Mouse (Mus musculus): ENCODE results near the gene Timm8a1.
A peak's percentile ranks its signal among the peaks of the same experiment; 100 is the strongest.

Timm8a1 gene

DNA sequence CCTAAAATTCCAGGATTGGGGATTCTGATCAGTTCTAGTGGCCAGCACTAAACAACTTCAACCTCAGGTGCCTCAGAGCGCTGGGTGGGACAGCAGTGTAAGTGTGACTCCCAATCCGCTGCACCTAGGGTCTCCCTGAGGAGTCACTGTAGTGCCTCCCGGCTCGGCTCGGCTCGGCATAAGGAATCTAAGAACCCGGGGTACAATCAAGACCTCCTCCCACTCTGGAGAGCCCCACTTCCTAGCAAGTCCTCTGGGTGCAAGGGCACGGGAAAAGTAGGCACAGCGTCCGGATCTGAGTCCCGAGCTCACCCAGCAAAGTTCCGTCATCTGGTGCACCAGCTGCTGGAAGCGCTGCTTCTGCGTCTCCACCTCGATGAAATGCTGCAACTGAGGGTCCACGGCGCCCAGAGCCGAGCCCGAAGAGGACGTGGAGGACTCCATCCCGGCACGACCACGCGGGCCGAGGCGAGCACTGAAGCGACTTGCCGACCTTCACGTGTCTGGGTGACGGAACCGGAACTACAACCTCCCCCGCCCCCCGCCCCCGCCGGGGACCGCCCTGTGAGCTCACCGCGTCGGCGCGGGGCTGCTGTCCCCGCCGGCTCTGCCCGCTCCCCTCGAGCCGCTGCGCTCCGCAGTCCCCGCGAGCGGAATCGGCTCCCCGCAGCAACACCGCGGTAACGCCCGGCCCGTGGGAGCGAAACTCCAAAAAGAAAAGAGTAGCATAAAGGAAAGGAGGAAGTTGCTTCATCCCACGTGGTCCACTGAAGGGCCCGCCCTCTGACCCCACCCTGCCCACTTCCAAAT is at the start of gene Timm8a1:
TSS of gene Timm8a1 (minus strand) at position 721 of the 810 bp plus-strand sequence.
- DNase-seq (ENCODE audit: extremely low read depth, insufficient read length, low spot score), result peak; percentile 85

DNA sequence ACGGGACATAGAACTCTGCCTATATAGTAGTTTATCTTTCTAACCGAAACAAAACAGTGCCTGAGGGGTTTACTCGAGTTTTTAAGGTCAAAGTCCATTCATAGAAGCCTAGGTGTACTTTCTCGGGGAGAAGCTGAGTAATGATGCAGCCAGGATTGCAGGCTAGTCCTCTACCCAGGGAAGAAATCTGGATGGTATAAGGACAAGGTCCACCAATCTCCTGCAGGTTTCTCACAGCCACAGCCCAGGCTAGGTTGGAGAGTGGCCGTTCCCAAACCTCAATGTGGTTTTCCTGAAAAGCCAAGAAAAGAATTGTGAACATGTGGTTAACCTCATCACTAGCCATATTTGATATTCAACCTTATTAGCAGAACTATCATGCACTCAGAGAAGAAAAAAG is 48.2 kb upstream of the Timm8a1 start:
- no peak for DNase-seq (ENCODE audit: extremely low read depth, insufficient read length, low spot score)

DNA sequence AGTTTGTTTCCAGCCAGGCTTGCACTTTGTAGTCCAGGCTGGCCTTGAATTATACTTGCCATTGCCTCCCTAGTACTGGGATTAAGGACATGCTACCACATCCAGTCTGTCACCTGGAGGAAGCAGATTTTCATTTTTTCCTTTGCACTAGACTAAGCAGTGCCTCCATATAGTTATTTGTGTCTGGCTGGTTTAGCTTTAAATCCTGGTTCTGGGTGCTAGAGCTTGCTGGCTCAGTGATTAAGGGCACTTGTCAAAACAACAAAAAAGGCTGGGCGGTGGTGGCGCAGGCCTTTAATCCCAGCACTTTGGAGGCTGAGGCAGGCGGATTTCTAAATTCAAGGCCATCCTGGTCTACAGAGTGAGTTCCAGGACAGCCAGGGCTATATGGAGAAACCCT is 47.3 kb upstream of the Timm8a1 start:
- DNase-seq (ENCODE audit: extremely low read depth, insufficient read length, low spot score), result no peak

DNA sequence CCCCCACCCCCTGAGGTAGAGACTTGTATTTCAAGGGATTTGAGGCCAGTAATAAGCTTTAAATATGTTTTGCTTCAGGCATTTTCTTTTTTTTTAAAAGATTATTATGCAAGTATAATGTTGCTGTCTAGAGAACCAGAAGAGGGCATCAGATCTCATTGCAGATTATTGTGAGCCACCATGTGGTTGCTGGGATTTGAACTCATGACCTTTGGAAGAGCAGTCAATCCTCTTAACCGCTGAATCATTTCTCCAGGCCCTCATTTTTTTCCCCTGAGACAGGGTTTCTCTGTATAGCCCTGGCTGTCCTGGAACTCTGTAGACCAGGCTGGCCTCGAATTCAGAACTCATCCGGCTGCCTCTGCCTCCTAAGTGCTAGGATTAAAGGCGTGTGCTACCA is 46.6 kb upstream of the Timm8a1 start:
- DNase-seq (ENCODE audit: extremely low read depth, insufficient read length, low spot score), result no peak

DNA sequence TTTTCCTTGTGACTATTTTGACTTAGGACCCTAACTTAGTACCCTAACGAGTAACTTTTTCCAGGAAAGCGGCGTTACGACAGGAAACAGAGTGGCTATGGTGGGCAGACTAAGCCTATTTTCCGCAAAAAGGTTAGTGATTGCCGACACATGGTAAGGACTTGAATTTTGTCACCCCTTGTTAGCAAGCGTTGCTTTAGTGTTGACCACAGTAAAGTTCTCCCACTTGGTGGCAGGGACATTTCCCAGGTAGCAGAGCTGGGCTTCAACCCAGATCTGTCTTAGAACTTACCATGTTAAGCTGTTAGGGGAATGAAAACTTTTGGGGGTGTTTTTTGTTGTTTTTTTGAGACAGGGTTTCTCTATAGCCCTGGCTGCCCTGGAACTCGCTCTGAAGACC is 44.8 kb upstream of the Timm8a1 start:
- DNase-seq (ENCODE audit: extremely low read depth, insufficient read length, low spot score), result no peak

DNA sequence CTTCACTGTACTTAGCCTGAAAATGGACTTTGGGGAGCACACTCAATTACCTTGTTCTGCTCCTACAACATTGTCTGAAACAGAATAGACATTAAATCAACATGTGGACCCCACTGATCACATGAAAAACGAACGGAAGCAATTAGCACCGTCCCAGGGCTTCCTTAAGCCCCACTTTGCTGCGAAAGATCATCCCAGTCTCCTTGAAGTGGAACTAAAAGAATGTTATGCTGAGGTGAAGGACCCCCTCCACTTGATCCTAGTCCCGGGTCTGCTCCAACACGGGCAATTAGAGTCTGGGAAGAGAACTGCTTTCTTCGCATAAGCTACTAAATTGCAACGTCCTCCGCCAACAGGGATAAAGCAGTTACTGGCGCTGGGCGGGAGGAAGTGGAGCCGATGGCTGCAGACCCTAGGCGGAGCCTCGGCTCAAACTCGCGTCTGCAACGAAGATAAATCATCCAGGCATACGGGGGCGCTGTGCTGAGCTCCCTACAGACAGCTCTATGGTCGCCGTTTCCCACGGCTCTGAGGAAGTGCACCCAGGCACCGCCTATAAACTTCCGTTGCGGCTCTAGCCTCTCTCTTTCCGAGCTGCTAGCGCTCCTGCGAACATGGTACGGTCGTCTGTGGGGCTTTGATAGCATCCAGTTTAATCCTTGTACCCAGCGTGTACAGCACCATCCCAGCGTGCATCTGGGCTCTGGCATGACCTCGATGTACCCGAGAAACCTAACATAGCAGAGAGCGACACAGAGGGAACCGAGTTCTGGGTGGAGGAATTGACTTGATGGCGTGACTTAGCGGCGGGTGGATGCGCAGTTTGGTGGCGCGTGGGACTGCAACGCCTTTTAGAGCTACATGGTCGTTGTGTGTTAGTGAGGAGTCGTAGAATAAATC is 43.7 kb upstream of the Timm8a1 start, which contains the start of gene Rpl36a:
TSS of gene Rpl36a (plus strand) at position 552 of the 900 bp plus-strand sequence.
- DNase-seq (ENCODE audit: extremely low read depth, insufficient read length, low spot score), result peak; percentile 81

DNA sequence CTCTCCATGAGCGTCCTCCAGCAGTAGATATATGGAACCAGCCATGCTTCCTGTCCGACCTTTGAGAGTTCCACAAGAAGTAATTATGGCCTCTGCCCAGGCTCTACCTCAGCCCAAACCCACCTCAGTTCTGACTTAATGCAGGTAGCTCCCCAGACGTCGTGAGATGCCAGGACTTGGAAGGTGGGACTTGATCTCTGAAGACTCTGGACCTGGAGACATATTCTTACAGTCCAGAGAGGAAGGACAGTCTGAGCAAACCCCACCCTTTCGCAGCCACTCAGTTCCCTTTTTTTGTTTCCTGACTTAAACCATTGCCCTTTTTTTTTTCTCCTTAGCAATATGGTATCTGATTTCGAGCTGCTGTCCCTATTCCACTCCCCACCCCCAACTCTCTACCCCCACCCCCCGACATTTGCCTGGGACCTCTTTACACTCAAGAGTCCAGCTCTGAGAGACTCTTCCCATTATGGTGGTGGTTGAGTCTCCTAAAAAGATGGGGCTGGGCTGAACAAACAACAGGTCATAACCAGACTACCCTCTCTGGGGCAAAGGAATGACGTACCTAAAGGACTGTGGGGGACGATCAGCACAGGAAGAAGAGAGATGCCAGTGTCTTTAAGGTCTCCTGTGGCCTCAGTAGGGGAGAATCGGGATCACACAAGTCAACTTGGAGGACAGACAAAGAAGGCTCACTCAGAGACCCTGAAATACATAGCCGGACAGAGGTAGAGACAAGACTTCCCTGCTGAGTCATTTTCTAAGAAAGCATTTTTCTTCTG is 41.4 kb upstream of the Timm8a1 start, which contains the start of gene Btk:
TSS of gene Btk (minus strand) at position 683 of the 782 bp plus-strand sequence.
- DNase-seq (ENCODE audit: extremely low read depth, insufficient read length, low spot score), result no peak

DNA sequence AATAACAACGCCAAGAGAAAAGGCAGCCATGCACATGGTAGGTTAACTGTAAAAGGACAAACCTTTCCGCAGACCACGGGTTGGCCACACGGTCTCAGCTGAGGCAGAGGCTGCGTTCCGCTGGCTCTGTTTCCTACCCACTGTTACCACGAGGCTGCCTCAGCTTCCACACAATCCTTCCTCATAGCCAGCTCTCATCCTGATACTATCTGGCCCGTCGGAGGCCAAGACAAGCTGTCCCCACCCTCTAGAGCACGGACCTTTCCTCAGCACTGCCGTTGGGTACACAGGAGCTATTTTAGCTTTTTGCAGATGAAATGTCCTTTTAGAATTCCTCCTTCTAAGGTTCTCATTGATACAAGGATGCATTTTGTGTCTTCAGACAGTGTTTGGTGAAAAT is 40.6 kb upstream of the Timm8a1 start:
- no peak for DNase-seq (ENCODE audit: extremely low read depth, insufficient read length, low spot score)

DNA sequence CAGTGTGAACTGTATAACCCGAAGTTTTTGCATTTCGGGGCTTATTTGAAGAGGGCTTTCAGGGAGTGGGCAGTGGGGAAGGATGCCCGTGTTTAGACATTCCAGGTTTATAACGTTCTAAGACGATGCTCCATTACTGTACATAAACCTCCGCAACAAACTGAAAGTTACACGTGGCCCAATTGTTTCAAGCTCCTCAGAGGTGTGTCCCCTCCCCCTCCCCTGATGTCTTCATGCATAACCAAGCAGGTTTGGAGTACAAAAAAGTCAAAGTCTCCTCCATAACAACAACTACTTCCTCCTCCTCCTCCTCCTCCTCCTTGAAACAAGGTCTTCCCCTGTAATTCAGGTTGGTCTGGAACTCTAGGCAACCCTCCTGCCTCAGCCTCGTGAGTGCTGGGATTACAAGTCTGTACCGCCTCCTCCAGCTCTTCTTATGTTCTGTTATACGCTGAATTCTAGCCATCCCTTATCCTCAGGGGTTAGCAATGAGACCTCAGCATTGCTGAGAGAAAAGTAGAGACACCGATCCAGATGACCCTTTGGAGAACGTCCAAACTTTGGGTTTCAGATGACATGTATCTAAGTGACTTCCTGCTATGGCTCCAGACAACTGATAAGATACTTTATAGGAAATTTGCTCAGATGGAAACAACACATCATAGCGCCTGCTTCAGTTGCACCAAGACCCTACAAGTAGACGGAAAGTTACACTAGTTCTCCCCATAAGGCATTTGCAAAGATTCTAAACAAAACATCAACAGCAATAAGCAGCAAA is 39.1 kb upstream of the Timm8a1 start:
- DNase-seq (ENCODE audit: extremely low read depth, insufficient read length, low spot score), result no peak

DNA sequence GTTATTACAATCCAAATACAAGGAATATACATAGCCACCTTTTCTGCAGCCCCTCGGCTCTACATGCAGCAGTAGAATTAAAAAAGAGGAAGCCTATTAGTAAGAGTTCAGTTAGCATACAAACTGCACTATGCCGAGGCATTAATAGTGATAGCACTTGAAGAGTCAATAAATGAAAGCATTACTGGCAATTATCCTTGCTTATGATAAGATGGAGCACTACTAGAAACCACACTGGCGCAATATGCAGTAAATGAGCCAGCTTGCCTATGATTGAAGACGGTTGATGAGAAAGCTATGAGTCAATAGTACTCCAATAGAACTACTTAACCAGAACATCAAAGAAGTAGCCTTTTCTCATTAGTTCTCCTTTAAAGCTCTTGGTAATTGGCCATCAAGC is 36.2 kb upstream of the Timm8a1 start:
- no peak for DNase-seq (ENCODE audit: extremely low read depth, insufficient read length, low spot score)

DNA sequence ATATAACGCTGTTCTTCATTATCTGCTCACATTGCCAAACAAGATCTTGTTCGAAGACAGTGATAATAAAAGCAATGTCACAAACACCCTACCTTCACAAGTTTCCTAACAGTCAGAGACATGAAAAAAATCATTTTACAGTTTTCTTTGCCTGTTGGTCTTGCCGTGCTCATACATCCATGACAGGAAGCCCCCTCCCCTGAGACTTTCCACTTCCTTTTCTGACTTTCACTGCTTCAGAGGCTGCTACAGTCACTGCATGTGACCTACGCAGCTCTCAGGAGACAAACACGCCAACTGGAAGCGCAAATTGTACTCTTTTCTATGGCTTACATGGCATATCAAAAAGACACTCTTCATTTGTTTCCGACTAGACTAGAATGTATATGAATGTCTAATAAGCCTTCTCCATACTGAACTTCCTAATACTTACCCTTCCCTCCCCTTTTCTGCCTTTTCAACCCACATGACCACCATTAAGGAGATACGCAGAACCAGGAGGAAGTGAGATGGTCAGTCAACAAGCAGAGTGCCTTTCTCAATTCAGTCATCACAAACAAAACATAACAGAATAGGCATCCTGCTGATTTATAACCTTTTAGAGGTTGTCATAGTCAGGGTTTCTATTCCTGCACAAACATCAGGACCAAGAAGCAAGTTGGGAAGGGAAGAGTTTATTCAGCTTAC is 25.0 kb upstream of the Timm8a1 start:
- DNase-seq (ENCODE audit: extremely low read depth, insufficient read length, low spot score), result no peak

DNA sequence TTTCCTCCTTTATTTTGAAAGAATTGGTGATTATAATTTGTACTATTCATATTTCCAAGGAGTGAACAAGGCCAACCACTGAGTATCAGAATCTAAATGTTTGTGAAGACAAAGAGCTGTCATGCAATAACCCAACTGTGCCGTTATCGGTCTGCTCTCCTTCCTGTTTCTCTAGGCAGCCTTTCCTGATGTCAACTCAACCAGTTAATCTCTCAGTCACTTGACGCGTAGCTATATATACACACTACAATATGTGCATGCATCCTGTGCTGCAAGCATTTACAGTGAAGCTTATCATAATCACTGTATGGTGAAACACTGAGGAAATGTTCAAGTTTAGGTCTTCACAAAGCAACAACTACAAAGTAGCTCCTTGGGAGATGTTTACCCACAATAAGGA is 22.7 kb upstream of the Timm8a1 start:
- no peak for DNase-seq (ENCODE audit: extremely low read depth, insufficient read length, low spot score)

DNA sequence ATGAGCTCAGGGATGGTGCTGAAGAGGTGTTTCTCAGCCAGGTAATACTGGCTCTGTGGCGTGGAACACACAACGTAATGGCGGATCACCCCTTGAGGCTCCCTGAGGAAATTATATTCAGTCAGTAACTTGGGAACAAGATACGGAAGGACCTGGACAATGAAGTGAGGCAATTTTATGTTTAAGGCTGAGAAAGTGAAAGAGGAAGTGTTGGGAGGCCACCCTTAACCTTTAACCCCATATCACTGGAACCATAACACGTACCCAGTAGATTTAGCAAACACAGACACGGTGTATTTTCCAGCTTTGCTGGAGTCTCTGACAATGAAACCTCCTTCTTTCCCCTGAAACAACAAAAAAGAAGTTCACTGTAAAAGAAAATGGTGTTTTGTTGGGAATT is 12.8 kb upstream of the Timm8a1 start:
- DNase-seq (ENCODE audit: extremely low read depth, insufficient read length, low spot score), result no peak

DNA sequence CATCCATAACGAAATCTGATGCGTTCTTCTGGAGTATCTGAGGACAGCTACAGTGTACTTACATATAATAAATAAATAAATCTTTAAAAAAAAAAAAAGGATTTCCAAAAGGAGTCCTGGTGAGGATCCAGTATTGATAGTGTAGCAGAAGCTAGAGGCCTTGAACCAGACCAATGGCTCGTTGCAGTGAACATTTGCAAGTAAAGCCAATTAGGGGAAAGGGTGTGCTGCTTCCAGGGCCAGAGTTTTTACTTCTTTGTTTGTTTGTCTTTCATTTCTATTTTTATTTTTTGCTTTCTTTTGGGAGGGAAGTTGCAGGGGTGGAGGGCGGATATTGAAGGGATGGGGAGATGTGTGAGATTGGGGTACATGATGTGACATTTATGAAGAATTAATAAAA is 11.7 kb upstream of the Timm8a1 start:
- DNase-seq (ENCODE audit: extremely low read depth, insufficient read length, low spot score), result no peak

DNA sequence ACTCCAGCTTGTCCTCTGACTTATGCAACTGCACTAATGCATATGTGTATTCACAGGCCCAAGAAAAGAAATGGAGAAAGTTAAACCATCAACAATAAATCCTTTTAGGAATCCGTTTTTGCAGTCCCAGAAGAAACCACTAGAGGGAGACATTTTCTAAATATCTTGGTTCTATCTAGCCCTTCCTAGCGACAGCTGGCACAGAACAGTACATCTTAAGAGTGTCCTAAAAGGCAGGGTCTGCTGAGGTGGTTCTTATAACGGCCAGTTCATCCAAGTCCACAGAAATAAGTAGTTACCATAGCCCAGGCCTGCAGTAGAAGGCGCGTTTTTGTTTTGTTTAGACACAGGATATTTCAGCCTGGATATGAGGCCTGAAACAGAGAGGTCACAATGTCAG is 9.2 kb upstream of the Timm8a1 start:
- no peak for DNase-seq (ENCODE audit: extremely low read depth, insufficient read length, low spot score)

DNA sequence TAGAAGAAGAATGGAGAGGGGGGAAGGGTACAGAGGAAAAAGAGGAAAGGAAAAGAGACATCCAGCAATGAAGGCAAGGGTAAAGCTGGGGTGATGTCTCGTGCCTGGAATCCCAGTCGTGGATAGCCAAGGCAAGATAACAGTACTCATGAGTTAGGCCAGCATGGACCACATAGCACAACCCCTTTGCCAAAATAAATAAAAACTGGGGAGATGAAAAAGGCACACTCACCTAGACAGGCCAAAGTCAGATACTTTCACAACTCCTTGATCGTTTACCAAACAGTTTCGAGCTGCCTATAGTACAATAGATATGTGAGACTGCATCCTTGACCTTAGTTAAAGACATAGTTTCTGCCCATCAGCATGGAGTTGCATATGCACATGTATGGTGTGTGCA is 5.7 kb upstream of the Timm8a1 start:
- DNase-seq (ENCODE audit: extremely low read depth, insufficient read length, low spot score), result no peak

DNA sequence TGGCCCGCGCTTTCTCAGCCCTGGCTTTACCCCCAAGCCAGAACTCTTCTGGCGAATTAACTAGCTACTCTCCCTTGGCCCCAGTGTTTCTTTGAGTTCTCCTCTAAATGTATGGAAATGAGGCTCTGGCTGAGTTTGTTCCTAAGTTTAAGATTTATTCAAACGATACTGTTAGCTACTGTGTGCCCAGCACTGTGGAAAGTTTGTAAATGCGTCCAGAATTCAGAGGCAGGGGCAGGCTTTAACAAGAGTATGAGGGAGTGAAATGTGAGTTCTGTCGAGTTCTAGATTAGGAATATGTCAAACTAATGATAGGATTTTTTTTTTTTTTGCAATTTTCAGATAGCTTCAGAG is 267 bp upstream of the Timm8a1 start:
- DNase-seq (ENCODE audit: extremely low read depth, insufficient read length, low spot score), result no peak

DNA sequence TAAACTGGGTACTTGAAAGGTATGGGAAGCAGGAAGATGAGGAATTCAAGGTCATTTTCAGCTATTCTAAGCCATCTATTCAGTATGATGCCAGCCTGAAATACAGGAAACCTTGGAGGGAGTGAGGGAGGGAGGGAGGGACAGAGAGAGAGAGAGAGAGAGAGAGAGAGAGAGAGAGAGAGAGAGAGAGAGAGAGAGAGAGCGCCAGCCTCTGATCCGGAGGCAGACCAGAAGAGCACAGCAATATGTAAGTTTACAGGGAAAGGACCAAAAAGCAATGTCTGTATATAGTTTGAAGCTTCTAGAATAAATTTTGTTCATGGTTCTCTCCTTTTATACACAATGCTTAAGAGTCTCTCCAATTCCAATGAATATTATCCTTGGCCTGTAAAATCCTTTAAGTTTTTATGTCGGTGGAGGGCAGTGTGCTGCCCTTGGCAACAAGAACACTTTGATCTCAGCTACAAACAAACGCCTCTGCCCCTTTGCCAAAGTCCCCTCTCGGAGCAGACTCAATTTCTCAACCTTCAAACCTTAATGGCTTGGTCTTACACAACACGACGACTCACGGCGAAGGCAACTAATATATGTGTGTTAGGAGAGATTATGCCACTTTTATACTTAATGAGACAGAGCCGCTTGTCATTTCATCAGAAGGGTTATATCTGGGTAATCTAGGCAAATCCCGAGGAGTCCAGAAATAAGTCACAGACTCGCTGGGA is 1.1 kb downstream of the Timm8a1 start:
- DNase-seq (ENCODE audit: extremely low read depth, insufficient read length, low spot score), result peak; percentile 28

DNA sequence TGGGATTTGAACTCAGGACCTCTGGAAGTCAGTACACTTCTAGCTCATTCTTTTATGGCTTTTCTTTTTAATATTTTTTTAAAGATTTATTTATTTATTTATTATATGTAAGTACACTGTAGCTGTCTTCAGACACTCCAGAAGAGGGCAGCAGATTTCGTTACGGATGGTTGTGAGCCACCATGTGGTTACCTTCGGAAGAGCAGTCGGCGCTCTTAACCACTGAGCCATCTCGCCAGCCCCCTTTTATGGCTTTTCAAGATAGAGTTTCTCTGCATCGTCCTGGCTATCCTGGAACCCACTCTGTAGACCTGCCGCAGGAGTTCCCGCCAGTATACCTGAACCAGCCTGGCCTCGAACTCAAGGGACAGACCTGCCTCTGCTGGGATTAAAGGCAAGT is 1.9 kb downstream of the Timm8a1 start:
- DNase-seq (ENCODE audit: extremely low read depth, insufficient read length, low spot score), result peak; percentile 62
